Mouse (Mus musculus): Measurements from ENCODE around the gene Cela1.

The Cela1 gene

DNA sequence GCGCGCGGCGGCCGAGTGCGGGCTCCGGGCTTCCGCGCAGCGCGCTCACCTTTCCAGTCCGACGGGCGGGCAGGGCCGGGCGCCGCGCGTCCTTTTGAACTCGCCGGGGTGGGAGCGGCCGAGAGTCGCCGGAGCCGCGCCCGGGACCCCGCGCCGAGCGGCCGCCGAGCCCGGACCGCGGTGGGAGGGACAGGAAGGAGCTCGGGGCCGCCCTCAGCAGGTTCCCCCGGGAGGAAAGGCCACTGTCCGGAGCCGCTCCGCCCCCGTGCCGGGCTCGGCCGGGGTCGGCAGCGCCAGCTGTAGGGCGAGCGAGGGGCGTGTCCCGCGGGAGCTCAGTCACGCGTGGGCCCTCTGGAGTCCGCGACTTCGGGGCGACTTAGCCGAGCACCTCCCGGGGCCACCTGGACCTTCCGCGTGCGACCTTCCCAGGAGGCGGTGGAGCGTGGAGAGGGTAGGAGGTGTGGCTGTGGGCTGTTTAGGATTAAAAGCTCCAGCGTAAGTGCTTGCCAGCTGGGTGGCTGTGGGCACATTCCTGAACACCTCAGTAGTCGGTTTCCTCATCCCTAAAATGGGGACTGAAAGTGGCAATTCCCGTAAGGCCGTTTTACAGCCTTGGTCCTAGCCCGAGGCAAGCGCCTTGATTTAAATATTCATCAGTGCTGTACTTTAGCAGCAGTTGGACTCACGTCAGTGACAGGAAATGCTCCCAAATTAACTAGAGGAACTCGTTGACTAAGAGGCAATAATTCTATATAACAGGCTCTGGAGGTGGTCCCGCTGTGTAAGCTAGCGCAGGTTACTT is 50.8 kb downstream of the Cela1 start, which contains the start of gene Smagp:
Gene Smagp, minus strand, starts transcription at position 241 of the 802 bp plus-strand sequence.
- in situ Hi-C loops (cut with MboI, MseI), result no loop called here

DNA sequence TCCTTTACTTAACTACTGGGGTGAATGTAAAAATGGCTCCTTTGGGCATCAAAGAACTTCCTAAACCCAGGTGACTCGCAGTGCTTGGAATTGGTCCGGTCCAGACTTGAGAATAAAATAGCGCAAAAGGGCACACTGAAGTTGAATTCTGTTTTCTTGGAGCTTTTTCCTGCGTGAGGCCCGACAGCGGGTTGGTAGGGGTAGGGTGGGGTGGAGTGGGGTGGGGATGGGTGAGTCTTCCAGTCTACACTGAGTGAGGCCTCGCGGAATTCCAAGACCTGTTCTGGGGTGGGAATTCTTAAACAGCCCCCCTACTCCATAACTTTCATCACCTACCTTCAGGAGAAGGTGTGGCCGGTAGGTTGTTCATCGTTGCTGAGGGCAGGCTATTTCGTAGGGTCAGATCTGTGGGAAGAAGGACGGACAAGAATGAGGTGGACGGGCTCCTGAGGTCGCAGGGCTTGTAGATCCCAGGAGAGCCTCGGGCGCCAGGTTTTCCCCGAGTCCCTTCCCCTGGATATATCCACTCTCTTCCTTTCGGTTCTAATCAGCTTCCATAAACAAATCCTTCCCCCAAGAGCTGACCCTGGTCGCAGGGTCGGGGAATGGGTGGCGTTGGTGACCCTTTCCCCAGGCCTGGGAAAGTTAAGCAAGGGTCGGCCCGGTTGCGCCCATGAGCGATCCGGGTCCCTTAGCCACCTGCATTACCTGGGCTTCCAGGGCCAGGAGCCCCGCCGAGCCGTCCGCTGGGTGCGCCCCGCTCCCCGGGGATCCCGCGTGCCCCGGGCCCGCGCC is 51.7 kb downstream of the Cela1 start:
- in situ Hi-C loops (cut with MboI, MseI), result no loop called here

DNA sequence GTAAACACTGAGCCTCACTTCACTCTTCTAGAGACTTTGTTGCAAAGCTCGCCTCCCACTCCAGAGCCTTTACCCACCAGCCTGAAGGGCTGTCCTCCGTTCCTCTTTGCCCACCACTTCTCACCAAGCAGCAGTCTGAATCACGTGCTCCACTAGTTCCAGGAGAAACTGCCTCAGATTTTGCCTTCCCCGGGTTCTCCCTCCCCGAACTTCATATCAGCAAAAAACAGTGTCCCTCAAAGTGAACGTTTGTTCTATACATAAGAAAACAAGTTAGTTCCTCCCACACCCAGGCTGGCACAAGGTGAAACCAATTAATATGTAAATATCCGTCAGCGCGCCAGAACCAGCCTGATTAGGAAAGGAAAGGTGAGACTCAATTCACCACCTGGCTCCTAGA is 52.5 kb downstream of the Cela1 start:
- in situ Hi-C loops (cut with MboI, MseI), result no loop called here

DNA sequence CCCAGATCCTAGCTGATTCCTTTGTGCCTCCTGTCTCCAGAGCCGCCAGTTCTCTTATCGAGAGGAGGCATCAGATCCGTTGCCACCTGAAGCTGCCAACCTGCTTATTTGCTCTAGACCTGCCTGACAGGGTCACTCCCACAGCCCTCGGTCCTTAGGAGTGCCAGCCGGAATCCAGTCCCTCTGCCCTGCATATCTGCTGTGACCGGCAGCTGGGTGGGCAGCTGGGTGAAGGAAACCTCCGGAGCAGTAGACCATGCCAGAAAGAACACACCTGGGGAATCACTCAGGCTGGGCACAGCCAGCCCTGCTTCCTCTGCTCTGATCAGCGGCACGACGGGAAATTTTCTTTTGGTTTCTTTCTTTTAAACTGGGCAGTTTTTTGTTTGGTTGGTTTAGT is 54.4 kb downstream of the Cela1 start:
- in situ Hi-C loops (cut with MboI, MseI), result no loop called here

DNA sequence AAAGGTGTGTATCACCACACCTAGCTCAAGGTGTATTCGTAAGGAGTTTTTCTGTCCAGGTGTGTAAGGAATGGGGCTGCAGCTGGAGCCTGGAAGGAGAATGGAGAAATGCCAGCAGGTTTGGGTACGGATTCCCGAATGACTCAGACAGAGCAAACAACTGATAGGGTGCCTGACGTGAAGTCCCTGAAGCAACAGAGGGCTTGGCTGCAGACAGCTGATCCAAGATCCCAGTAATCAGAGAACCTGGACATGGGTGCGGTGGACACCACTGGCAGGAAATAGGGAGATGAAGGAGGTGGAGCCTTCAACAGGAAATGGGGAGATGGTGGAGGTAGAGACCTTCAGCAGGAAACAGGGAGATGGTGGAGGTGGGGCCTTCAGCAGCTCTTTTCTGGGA is 55.4 kb downstream of the Cela1 start:
- in situ Hi-C loops (cut with MboI, MseI), result no loop called here

DNA sequence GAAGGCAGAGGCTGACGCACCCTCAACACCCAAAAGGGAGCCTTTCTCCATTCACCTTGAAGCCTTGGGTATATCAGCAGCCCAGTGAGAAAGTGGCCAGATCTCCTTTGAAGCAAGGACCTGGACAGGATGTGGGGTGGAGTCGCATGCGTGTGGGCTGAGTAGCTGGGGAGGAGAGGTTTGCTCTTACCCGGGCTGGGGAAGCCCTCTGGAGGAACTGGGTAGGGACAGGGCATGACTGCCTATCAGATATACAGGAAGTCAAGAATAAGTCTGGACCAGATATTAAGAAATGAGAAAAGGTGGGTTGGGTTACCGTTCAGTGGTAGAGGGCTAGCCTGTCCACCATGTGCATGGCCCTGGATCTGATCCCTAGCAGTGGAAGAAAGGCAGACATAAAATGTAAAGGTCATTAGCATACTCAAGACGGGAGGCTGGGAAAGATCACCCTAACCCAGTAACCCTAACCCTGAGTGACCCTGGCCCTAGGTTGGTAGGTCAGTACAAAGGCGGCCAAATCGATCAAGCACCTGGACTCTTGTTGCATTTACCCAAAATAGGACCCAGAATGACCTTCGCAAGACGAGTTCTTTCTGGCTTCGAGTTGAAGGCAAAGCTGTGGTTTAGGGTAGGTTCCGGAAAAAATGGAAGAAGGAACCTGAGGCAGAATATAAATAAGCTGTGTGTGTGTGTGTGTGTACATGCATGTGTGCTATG is 56.1 kb downstream of the Cela1 start:
- in situ Hi-C loops (cut with MboI, MseI), result no loop called here

DNA sequence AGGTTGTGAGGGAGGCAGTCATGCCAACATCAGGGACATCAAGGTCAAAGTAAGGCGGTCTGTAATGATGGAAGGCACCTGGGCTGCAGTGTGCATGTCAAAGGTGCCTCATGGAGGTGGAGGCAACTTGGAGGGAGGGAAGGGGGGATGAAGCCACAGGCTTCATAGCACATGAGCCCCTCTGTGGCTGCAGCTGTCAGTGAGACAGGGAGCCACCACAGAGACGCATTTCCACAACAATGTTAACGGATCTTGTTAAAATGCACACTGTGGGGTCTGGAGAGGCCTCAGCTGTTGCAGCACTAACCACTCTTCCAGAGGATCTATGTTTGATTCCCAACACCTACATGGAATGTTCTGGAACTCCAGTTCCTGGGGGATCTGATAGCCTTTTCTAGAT is 57.6 kb downstream of the Cela1 start:
- in situ Hi-C loops (cut with MboI, MseI), result no loop called here

DNA sequence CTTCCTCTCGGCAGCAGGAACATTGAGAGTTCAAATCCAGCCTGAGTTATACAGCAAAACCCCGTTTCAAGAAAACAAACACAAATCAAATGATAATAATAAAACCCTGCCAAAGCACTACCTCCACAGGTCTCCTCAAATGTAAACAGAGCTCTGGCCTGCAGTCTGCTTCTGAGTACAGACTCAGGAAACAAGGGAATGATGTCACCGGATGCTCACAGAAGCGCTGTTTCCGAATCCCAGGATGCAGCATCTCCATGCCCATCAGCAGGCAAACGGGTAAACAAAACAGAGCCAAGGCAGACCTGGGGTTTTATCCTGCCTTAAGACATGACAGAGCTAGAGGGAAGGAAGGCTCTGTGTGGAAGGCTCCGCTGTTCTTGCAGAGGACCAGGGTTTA is 58.9 kb downstream of the Cela1 start:
- in situ Hi-C loops (cut with MboI, MseI), result no loop called here

DNA sequence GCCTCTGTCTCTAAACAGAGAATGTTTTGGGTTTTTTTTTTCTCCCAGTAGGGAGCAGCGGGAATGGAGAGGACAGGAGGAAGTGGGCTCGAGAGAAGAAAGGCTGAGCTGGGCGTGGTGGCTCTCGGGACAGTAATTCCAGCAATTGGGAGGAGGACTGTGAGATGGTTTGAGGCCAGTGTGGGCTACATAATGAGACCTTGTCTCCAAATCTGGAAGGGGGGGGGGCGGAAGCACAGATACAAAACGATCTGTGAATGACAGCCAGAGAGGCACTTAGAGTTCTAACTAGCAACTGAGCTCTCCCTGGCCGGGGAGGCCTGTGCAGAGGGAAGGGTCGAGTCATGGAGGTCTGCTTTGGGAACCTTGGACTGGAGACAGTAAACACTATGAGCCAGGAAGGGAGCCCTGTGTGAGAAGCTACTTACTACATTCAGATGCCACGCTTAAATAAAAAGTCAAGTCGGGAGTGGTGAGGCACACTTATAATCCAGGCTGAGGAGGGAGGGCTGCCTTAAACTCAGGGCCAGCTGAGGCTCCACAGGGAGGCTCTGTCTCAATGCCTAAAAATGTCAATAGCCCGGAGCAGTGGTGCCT is 59.8 kb downstream of the Cela1 start:
- in situ Hi-C loops (cut with MboI, MseI), result no loop called here

DNA sequence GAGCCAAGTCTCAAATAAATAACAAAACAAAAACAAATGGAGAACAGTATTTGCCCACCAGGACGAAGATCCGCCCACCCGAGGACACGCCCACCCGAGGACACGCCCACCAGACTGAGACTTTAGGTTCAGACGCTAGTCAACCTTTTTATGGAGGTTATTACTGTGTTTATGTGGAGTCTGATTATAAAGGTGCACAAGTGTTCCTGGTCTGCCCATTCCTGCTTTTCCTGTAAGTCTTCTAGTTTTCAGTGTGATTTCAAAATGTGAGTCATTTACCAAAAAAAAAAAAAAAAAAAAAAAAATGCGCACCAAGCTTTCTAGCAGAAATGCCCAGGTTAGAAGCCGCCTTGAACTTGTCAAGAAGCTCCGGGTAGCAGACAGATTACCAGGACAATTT is 60.4 kb downstream of the Cela1 start:
- in situ Hi-C loops (cut with MboI, MseI), result no loop called here

DNA sequence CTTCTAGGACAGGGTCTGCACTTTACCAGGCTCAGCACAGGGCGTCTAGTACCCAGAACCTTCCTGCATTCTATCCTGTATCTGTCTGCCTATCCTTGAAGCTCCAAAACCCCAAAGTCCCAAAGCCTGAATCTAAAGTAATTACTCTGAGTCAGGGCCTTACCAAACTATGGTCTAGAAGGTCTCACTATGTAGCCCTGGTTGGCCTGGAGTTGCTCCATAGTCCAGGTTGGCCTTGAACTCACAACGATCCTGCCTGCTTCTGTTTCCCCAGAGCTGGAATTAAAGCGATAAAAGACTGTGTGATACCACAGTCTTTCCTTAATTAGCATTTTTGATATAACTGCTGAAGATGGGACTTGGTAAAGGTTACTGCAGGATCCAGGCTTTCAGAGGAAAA is 63.3 kb downstream of the Cela1 start:
- in situ Hi-C loops (cut with MboI, MseI), result no loop called here
